Mouse (Mus musculus): Measurements from ENCODE around the gene Igdcc4. TPM values are rescaled to one million over a fixed set of nuclear protein-coding genes. Genes with fewer than 3 reads are reported as not detected.
"Not testable (repeated sequence)": the region's sequence is repeated elsewhere in the genome, so short reads cannot be mapped to it uniquely, and the experiment has no call there.

Igdcc4 gene
- 8.8 and 10.3 TPM in 2 replicates for polyA plus RNA-seq (2014; fragmentation: Nextera tagmentation; extraction: Ambion mirVana)

DNA sequence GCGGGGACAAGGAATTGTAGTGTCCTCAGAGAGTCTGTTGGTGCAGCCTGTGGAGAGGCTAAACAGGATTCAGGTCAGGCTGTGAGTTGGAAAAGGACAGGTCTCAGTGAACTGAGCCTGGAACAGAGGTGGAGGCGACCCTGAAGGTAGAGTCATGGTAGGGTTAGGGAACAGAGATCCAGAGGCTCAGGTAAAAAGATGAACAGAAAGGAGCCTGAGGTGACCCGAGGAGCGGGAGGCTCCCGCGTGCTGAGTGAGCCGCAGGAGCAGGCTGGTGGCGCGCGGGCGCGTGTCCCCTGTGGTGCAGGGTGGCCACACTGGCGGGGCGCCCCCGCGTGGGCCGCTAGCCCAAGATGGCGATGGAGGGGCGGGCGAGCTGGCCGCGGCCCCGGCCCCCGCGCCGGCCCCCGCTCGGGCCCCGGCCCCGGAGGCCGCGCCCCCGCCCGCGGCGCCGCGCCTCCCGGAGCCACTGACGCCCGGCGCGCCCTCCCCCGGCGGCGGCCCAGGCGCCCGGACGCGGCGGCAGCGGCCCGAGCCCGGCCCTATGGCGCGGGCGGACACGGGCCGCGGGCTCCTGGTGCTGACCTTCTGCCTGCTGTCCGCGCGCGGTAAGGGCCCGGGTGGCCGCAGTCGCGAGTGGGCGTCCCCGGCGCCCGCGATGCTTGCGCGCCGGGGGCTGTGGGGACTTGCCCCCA is at the start of gene Igdcc4:
Igdcc4 (plus strand) TSS at position 496 of the 695 bp plus-strand sequence.
- peaks cover 3% of the 10 kb centered on the region; the same call in 1 of the 2 replicates for H3K9me3 ChIP-seq (ENCODE audit: control insufficient read depth, low read length)
- H3K9ac ChIP-seq (ENCODE audit: low read depth, low read length): peak within 1 kb of the TSS; percentile 90
- no peaks in the 10 kb centered on the region for H3K36me3 ChIP-seq (ENCODE audit: control insufficient read depth, insufficient read depth, low read length)
- peaks cover 5% of the 10 kb centered on the region for H3K4me1 ChIP-seq (replicated peaks; ENCODE audit: control insufficient read depth, insufficient read depth, low read length)
- WGBS: 2% methylated on average over 35 of the region's 76 CpGs
- DNase-seq (ENCODE audit: low spot score): peak; percentile 57
- peak within 1 kb of the TSS; percentile 99 for H3K4me2 ChIP-seq (replicated peaks; ENCODE audit: low read depth, low read length)
- H3K27ac ChIP-seq (ENCODE audit: low read depth, low read length): peak within 1 kb of the TSS; percentile 70
- H3K27me3 ChIP-seq (ENCODE audit: control insufficient read depth, insufficient read depth, low read length): peaks cover 2% of the 10 kb centered on the region; the same call in 1 of the 2 replicates
- ATAC-seq (ENCODE audit: low FRiP score): peak; percentile 13; the same call in 1 of the 2 replicates
- peak within 1 kb of the TSS; percentile 77 for H3K4me3 ChIP-seq (ENCODE audit: low read depth, low read length)

DNA sequence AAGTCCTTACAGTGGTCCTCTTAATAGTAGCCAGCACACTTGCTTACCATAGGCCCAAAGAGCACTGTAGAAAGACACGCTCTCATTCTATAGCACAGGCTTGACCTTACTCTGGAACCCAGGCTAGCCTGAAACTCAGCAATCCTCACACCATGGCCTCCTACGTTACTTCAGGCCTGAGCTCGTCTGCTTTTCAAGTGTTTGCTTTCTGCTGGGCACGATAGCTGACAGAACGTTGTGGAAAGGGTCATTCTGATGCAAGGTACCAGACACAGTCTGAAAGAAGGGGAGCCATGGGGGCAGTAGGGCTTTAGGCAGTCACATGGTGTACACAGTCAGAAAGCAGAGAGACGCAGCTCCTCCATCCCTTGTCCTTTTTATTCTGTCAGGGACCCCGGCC is 37.0 kb upstream of the Igdcc4 start:
- 94% methylated on average over 7 of the region's 7 CpGs for WGBS
- no peak overlapping the region for H3K4me2 ChIP-seq (replicated peaks; ENCODE audit: low read depth, low read length)
- H3K9me3 ChIP-seq (ENCODE audit: control insufficient read depth, low read length): no peaks in the 10 kb centered on the region
- ATAC-seq (ENCODE audit: low FRiP score) (no peak), DNase-seq (ENCODE audit: low spot score) (no peak)
- H3K4me1 ChIP-seq (replicated peaks; ENCODE audit: control insufficient read depth, insufficient read depth, low read length): no peaks in the 10 kb centered on the region
- no peak overlapping the region for H3K27ac ChIP-seq (ENCODE audit: low read depth, low read length)
- peaks cover 11% of the 10 kb centered on the region for H3K36me3 ChIP-seq (ENCODE audit: control insufficient read depth, insufficient read depth, low read length)
- H3K9ac ChIP-seq (ENCODE audit: low read depth, low read length): no peak overlapping the region
- H3K27me3 ChIP-seq (ENCODE audit: control insufficient read depth, insufficient read depth, low read length): no peaks in the 10 kb centered on the region
- no peak overlapping the region for H3K4me3 ChIP-seq (ENCODE audit: low read depth, low read length)

- Histone ChIP-seq H3K4me1 (replicated peaks; ENCODE audit: control insufficient read depth, insufficient read depth, low read length) (no peaks in the 10 kb centered on the region), H3K9ac (ENCODE audit: low read depth, low read length) (no peak overlapping the region), H3K36me3 (ENCODE audit: control insufficient read depth, insufficient read depth, low read length) (peaks cover 9% of the 10 kb centered on the region), H3K9me3 (ENCODE audit: control insufficient read depth, low read length) (no peaks in the 10 kb centered on the region), H3K27me3 (ENCODE audit: control insufficient read depth, insufficient read depth, low read length) (no peaks in the 10 kb centered on the region), H3K27ac (ENCODE audit: low read depth, low read length) (no peak overlapping the region), H3K4me3 (ENCODE audit: low read depth, low read length) (no peak overlapping the region), H3K4me2 (replicated peaks; ENCODE audit: low read depth, low read length) (no peak overlapping the region)
- WGBS: 90% methylated on average over 3 of the region's 3 CpGs
- ATAC-seq (ENCODE audit: low FRiP score) (no peak), DNase-seq (ENCODE audit: low spot score) (no peak)
These were observed 30.7 kb upstream of the Igdcc4 start for GRCm38 (mm10) chr9:65070587-65070986.

GRCm38 (mm10) chr9:65073555-65073954 is 27.7 kb upstream of the Igdcc4 start:
- DNase-seq (ENCODE audit: low spot score) (peak; percentile 17), ATAC-seq (ENCODE audit: low FRiP score) (no peak)
- Histone ChIP-seq H3K27ac (ENCODE audit: low read depth, low read length) (no peak overlapping the region), H3K4me2 (replicated peaks; ENCODE audit: low read depth, low read length) (no peak overlapping the region), H3K9ac (ENCODE audit: low read depth, low read length) (no peak overlapping the region), H3K9me3 (ENCODE audit: control insufficient read depth, low read length) (no peaks in the 10 kb centered on the region), H3K36me3 (ENCODE audit: control insufficient read depth, insufficient read depth, low read length) (peaks cover 8% of the 10 kb centered on the region), H3K4me1 (replicated peaks; ENCODE audit: control insufficient read depth, insufficient read depth, low read length) (no peaks in the 10 kb centered on the region), H3K4me3 (ENCODE audit: low read depth, low read length) (no peak overlapping the region), H3K27me3 (ENCODE audit: control insufficient read depth, insufficient read depth, low read length) (no peaks in the 10 kb centered on the region)
- 67% methylated on average over 9 of the region's 9 CpGs for WGBS

DNA sequence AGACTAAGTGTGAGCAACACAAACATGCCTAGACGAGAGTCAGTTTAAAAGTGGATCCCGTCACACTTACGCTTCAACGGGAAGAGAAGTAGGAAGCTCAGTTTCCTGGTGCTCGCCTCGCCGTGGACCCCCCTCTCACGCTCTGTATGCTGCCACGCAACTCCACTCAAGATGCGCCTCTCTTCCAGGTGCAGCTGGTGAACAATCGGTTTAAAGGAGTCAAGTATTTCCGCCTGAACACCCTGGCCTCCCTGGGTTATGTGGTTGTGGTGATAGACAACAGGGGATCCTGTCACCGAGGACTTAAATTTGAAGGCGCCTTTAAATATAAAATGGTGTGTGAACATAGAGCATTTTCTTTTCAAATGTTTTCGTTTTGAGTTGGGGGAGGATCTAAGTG is 27.0 kb upstream of the Igdcc4 start:
- Histone ChIP-seq H3K4me3 (ENCODE audit: low read depth, low read length) (no peak overlapping the region), H3K9me3 (ENCODE audit: control insufficient read depth, low read length) (no peaks in the 10 kb centered on the region), H3K9ac (ENCODE audit: low read depth, low read length) (no peak overlapping the region), H3K4me2 (replicated peaks; ENCODE audit: low read depth, low read length) (no peak overlapping the region), H3K27ac (ENCODE audit: low read depth, low read length) (no peak overlapping the region), H3K4me1 (replicated peaks; ENCODE audit: control insufficient read depth, insufficient read depth, low read length) (no peaks in the 10 kb centered on the region), H3K27me3 (ENCODE audit: control insufficient read depth, insufficient read depth, low read length) (no peaks in the 10 kb centered on the region), H3K36me3 (ENCODE audit: control insufficient read depth, insufficient read depth, low read length) (peaks cover 5% of the 10 kb centered on the region)
- DNase-seq (ENCODE audit: low spot score) (no peak), ATAC-seq (ENCODE audit: low FRiP score) (no peak)
- 92% methylated on average over 15 of the region's 15 CpGs for WGBS

GRCm38 (mm10) chr9:65074855-65075493 is 26.3 kb upstream of the Igdcc4 start:
- no peaks in the 10 kb centered on the region for H3K4me1 ChIP-seq (replicated peaks; ENCODE audit: control insufficient read depth, insufficient read depth, low read length)
- H3K4me2 ChIP-seq (replicated peaks; ENCODE audit: low read depth, low read length): no peak overlapping the region
- no peak overlapping the region for H3K4me3 ChIP-seq (ENCODE audit: low read depth, low read length)
- H3K27me3 ChIP-seq (ENCODE audit: control insufficient read depth, insufficient read depth, low read length): no peaks in the 10 kb centered on the region
- H3K9ac ChIP-seq (ENCODE audit: low read depth, low read length): no peak overlapping the region
- DNase-seq (ENCODE audit: low spot score) (no peak), ATAC-seq (ENCODE audit: low FRiP score) (no peak)
- H3K27ac ChIP-seq (ENCODE audit: low read depth, low read length): no peak overlapping the region
- 85% methylated on average over 6 of the region's 6 CpGs for whole genome bisulfite sequencing
- no peaks in the 10 kb centered on the region for H3K9me3 ChIP-seq (ENCODE audit: control insufficient read depth, low read length)
- H3K36me3 ChIP-seq (ENCODE audit: control insufficient read depth, insufficient read depth, low read length): peaks cover 5% of the 10 kb centered on the region

DNA sequence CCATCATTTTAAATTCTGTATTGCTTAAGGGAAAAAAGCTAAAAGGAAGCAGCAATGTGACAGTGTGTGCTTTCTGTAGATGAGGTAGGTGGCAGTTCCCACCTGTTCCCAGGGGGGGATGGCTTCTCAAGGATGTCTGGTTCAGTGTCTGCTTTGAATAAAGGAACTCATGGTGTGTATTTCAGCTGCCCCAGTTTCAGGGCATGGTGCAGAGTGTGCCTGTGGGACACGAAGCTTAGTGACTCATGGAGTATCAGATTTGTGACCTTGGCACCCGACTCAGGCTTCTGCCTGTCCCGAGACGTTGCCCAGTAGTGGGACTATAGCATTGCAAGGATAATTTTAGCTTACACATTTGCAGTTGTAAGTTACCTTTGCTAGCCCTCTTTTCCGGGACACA is 23.8 kb upstream of the Igdcc4 start:
- Histone ChIP-seq H3K4me1 (replicated peaks; ENCODE audit: control insufficient read depth, insufficient read depth, low read length) (no peaks in the 10 kb centered on the region), H3K36me3 (ENCODE audit: control insufficient read depth, insufficient read depth, low read length) (peaks cover 9% of the 10 kb centered on the region), H3K27ac (ENCODE audit: low read depth, low read length) (no peak overlapping the region), H3K4me2 (replicated peaks; ENCODE audit: low read depth, low read length) (no peak overlapping the region), H3K27me3 (ENCODE audit: control insufficient read depth, insufficient read depth, low read length) (no peaks in the 10 kb centered on the region), H3K9me3 (ENCODE audit: control insufficient read depth, low read length) (no peaks in the 10 kb centered on the region), H3K9ac (ENCODE audit: low read depth, low read length) (no peak overlapping the region), H3K4me3 (ENCODE audit: low read depth, low read length) (no peak overlapping the region)
- 90% methylated on average over 5 of the region's 5 CpGs for WGBS
- DNase-seq (ENCODE audit: low spot score): no peak
- ATAC-seq (ENCODE audit: low FRiP score): no peak

DNA sequence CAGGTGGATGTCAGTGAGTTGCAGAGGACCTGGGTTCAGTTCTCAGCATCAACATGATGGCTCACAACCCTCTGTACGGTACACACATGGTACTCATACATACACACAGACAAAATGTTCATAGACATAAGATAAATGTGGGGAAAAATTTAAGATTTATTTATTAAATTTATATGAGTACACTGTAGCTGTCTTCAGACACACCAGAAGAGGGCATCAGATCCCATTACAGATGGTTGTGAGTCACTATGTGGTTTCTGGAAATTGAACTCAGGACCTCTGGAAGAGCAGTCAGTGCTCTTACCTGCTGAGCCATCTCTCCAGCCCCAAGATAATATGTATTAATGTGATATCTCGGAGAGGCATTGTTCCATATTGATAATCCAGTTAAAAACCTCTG is 21.1 kb upstream of the Igdcc4 start:
- not testable (repeated sequence) for H3K27me3 ChIP-seq (ENCODE audit: control insufficient read depth, insufficient read depth, low read length); ATAC-seq (ENCODE audit: low FRiP score); H3K4me3 ChIP-seq (ENCODE audit: low read depth, low read length); H3K9ac ChIP-seq (ENCODE audit: low read depth, low read length); H3K9me3 ChIP-seq (ENCODE audit: control insufficient read depth, low read length); H3K27ac ChIP-seq (ENCODE audit: low read depth, low read length); DNase-seq (ENCODE audit: low spot score); H3K4me1 ChIP-seq (replicated peaks; ENCODE audit: control insufficient read depth, insufficient read depth, low read length); H3K4me2 ChIP-seq (replicated peaks; ENCODE audit: low read depth, low read length)
- H3K36me3 ChIP-seq (ENCODE audit: control insufficient read depth, insufficient read depth, low read length): peaks cover 12% of the 10 kb centered on the region
- WGBS: 98% methylated on average over 2 of the region's 2 CpGs

Data from hindbrain, embryonic 11.5 days (tissue).